Mouse (Mus musculus): ENCODE results near the gene Tmem56.
A peak's percentile ranks its signal among the peaks of the same experiment; 100 is the strongest.

Gene Tmem56

DNA sequence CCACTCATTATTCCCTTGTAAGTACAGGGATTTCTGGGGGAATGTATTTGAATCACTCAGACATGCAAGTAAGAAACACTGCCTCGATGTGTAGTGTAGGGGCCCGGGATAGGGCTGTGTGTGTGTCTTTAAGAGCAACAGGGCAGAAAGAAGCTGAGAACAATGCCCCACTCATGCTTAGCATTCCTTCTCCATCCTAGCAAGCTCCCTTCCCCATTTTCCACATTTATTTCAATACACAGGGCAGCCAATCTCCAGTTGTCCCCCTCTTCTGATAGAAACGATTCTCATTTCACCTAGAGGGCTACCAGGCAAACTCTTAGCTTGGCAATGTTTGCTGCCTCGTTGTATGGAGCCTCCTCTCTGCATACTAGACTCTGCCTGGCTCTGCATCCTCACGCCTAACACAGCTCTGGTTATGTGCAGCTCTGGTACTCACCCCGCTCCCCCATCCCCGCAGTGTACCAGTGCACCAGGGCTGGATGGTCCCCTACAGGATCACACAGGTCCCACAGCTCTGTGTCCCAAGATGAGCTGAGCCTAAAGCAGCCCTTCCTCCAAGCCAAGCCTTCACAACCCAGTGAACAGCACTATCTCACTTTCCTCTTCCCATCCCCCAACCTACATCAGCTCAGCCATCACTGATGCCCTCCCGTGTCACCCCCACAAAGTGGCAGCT is 42.4 kb downstream of the Tmem56 start:
- no peak for DNase-seq (ENCODE audit: low spot score in 2 of 2)

GRCm38 (mm10) chr3:121239096-121239495 is 43.8 kb downstream of the Tmem56 start:
- DNase-seq (ENCODE audit: low spot score in 2 of 2) = no peak

DNA sequence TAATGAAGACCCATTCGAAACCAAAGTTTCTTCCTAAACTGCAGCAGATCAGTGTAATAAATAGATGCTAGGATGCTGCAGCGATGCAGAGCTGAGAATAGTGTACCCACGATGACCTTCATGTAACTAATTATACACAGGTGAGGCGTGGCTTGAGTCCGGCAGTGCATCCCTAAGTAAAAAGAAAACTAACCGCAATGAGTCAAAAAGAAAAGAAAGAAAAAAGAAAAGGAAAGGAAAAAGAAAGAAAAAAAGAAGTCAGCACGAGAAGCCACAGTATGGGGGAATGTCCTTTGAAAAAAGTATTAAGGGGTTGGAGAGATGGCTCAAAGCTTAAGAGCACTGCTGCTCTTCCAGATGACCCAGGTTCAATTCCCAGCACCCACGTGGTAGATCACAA is 58.1 kb downstream of the Tmem56 start:
- no peak for DNase-seq (ENCODE audit: low spot score in 2 of 2)

DNA sequence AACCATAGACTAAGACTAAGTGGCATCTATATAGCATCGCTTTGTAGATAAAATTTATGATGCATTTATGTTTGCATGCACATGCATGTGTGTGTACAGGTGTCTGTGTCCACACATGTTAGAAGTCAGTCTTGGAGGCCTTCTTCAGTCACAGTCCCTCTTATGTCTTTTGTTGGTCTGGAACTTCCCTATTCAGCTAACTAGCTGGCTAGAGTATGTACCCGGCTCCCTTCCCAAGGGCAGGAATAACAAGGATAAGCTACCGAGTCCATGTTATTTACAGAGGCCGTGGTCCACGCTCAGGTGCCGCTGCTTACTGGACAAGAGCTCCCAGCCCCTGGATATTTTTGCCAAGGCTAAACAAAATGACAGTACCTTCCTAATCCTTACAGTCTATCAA is 58.7 kb downstream of the Tmem56 start:
- DNase-seq (ENCODE audit: low spot score in 2 of 2) = no peak

GRCm38 (mm10) chr3:121221987-121222386 is 60.9 kb downstream of the Tmem56 start:
- no peak for DNase-seq (ENCODE audit: low spot score in 2 of 2)

- no peak for DNase-seq (ENCODE audit: low spot score in 2 of 2)
These were observed 65.9 kb downstream of the Tmem56 start for GRCm38 (mm10) chr3:121217011-121217410.

GRCm38 (mm10) chr3:121213501-121213900 is 69.4 kb downstream of the Tmem56 start:
- no peak for DNase-seq (ENCODE audit: low spot score in 2 of 2)

GRCm38 (mm10) chr3:121212156-121212555 is 70.7 kb downstream of the Tmem56 start:
- DNase-seq (ENCODE audit: low spot score in 2 of 2) = no peak

DNA sequence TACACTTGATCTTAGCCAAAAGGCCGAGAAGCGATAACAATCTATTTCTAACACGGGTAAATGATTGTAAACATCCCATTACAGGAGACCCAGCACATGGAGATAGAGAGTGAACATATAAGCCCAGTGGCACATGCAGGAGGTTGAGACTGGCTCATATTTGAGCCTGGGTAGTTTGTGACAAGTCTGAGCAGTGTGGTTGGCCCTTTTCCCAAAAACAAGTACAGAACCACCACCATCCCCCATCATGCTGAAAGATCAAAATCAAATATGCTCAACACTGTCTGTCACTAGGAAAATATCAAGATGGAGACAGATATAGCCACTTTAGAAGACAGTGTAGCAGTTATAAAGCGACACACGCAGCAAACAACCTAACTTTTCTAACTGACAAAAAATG is 73.9 kb downstream of the Tmem56 start:
- no peak for DNase-seq (ENCODE audit: low spot score in 2 of 2)

DNA sequence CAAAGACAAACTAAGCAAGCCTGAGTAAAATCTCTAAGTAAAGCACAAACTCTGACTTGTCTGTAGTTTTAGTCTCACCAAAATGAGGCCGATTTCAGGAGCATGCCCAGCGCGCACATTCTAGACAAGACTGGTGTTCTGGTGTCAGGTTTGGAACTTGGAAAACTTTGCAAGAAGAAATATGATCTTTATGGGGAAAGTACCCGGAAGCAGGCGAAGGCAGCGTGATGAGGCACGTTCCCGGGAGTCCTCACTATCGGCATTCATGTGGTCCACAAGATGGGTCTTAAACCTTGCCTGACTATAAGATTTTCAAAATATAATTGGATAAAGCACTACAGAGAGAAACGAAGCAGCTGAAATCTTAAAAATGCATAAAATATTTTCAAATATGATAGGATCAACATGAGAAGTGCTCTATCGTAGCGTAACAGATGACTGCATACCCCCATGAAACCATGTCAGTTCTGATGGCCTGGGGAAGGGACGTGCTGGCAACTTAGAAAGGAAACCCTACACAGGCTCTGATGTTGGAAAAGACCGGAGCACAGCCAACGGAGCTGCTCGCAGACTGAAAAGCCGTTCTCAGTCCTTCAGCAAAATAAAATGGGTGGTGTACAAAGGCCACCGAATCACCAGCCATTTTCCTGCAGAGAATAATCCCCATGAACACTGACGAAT is 76.6 kb downstream of the Tmem56 start:
- DNase-seq (ENCODE audit: low spot score in 2 of 2) = no peak

GRCm38 (mm10) chr3:121202638-121203037 is 80.3 kb downstream of the Tmem56 start:
- no peak for DNase-seq (ENCODE audit: low spot score in 2 of 2)

GRCm38 (mm10) chr3:121201012-121201747 is 81.7 kb downstream of the Tmem56 start:
- no peak for DNase-seq (ENCODE audit: low spot score in 2 of 2)

GRCm38 (mm10) chr3:121189199-121189598 is 93.7 kb downstream of the Tmem56 start:
- no peak for DNase-seq (ENCODE audit: low spot score in 2 of 2)

DNA sequence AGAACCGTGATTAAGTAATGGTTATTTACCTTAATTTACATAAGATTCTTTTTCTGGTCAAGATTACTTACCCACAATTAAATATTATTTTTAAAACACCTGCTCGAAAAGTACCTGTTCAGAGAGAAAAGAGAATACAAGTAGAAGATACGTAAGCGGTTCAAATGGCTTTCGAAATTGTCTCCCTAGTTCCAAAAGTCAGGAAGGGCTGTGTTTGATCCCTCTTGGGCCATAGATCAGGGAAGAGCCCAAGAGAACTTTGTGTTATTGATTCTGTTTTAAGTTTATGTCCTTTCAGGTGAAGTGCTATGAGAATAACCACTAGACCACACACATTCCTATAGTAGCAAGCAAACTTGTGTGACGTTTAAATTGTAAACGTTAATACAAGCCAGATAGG is 95.4 kb downstream of the Tmem56 start:
- no peak for DNase-seq (ENCODE audit: low spot score in 2 of 2)

DNA sequence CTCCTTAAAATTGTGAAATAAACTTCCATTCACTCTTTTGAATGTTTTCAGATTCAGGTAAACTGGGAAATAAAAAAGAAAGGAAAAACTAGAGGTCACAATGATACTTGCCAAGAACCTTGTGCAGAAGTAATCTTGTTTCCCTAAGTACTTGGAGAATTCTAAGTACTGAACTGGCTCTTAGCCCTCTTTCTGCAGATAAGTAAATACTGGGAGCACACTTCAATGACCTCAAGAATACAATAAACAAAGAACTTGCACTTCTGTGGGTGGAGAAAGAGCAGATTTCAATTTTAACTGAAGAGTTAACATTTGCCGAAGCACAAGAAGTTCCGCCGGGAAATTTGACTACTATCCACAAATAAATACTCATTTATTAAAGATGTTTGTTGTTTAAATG is 96.0 kb downstream of the Tmem56 start:
- no peak for DNase-seq (ENCODE audit: low spot score in 2 of 2)

GRCm38 (mm10) chr3:121185197-121185596 is 97.7 kb downstream of the Tmem56 start:
- DNase-seq (ENCODE audit: low spot score in 2 of 2) = no peak

DNA sequence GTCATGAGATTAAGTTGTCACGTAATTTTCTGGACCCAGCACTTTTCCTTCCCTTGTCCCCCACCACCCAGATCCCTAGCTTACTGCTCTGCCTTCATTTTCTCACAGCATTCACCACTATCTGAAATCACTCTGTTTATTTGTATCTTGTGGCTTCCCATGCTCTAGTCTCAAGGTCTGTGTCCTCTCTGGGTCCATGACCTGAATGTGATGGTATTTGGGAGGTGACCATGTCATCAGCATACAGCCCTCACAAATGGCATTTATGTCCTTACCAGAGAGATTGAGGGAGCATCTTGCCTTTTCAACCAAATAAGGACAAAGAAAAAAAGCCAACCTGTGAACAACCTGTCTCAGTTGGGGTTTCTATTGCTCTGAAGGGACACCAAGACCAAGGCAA is 106.9 kb downstream of the Tmem56 start:
- DNase-seq (ENCODE audit: low spot score in 2 of 2) = no peak

- no peak for DNase-seq (ENCODE audit: low spot score in 2 of 2)
These were observed 108.5 kb downstream of the Tmem56 start for GRCm38 (mm10) chr3:121174248-121174945.

DNA sequence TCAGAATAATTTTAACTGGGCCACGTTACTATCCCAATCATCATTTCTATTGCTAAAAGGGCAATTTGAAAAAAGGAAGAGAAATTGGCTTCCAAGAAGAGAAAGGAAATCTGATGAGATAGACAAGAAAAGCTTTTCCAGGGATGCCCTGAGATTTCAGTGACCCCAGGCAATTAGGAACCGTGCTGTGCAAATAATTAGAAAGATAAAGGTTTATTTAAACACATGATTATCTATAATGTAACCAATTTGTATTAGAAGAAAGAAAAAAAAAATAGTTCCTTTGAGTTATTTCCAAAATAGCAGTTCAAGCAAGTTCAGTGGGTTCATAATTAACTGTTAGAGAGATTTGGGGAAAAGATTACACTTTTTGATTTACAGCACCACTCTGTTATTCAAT is 110.2 kb downstream of the Tmem56 start:
- DNase-seq (ENCODE audit: low spot score in 2 of 2) = no peak

- DNase-seq (ENCODE audit: low spot score in 2 of 2) = no peak
These were observed 111.0 kb downstream of the Tmem56 start for GRCm38 (mm10) chr3:121171872-121172265.

GRCm38 (mm10) chr3:121171243-121171871 is 111.5 kb downstream of the Tmem56 start, which contains the start of gene Rwdd3:
Rwdd3 (minus strand) TSS chr3:121171695.
- DNase-seq (ENCODE audit: low spot score in 2 of 2) = peak; percentile 82 to 83

DNA sequence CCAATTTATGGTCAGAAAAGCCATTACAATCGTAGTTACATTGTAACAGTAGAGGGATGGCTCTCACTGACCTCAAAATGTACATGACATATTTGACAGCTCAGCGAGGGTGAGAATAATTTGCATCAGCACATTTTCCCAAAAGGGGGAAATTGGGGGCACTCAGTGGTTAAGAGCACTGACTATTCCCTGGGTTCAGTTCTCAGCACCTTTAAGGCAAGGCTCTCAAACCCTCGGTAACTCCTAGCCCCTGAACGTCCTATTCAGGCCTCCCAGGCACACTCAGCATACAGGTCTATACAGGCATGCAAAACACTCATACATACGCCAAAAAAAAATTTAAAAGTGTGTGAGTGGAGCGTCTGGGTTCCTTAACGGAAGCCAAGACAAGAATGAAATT is 112.3 kb downstream of the Tmem56 start:
- no peak for DNase-seq (ENCODE audit: low spot score in 2 of 2)
